Comparison of ENCODE assay signal across 8 mouse cellular contexts in genomic region chr4:130913077-130913476, GRCm38 (mm10). TPM values are rescaled to one million over a fixed set of nuclear protein-coding genes. Genes with fewer than 3 reads are reported as not detected.
DNase-seq lines count a peak whose midpoint lies in the region; ATAC-seq lines count a peak whose summit lies in the region.

Laptm5 (plus strand) TSS chr4:130913125.

- no peaks in the 10 kb centered on the region for H3K27me3 ChIP-seq in kidney, embryonic 15.5 days
- H3K27me3 ChIP-seq in embryonic facial prominence, embryonic 13.5 days = no peaks in the 10 kb centered on the region
- H3K27me3 ChIP-seq in megakaryocyte, embryonic 14.5 days (replicated peaks) = no peaks in the 10 kb centered on the region
- H3K27me3 ChIP-seq in stomach, embryonic 15.5 days (replicated peaks) = no peaks in the 10 kb centered on the region

- H3K4me3 ChIP-seq in kidney, embryonic 15.5 days (replicated peaks) = no peak within 1 kb of the TSS
- no peak within 1 kb of the TSS for H3K4me3 ChIP-seq in embryonic facial prominence, embryonic 13.5 days
- H3K4me3 ChIP-seq in megakaryocyte, embryonic 14.5 days (replicated peaks) = peak within 1 kb of the TSS; percentile 97
- H3K4me3 ChIP-seq in stomach, embryonic 15.5 days (replicated peaks) = peak within 1 kb of the TSS; percentile 8; the same call in 1 of the 2 replicates

- DNase-seq in kidney, adult 8-10 months = no peak
- peak in 1 of 2 experiments; percentile 46 for DNase-seq in heart, postnatal 36 days
- DNase-seq in left cerebral cortex, postnatal 14 days (ENCODE audit: low spot score in 2 of 2) = peak in 1 of 2 experiments; percentile 40
- DNase-seq in embryo, embryonic 10 days (ENCODE audit: low spot score) = no peak

- WGBS in kidney, embryonic 15.5 days = 62% methylated on average over 11 of the region's 11 CpGs
- 55% methylated on average over 11 of the region's 11 CpGs for WGBS in embryonic facial prominence, embryonic 13.5 days
- WGBS in stomach, embryonic 15.5 days = 52% methylated on average over 11 of the region's 11 CpGs

- intact Hi-C loops in heart, postnatal 36 days (cut with DNase I) = no loop called here
- intact Hi-C loops in left cerebral cortex, postnatal 14 days (cut with DNase I) = no loop called here

- no peak within 1 kb of the TSS for H3K27ac ChIP-seq in kidney, embryonic 15.5 days
- no peak within 1 kb of the TSS; the same call in 1 of the 2 replicates for H3K27ac ChIP-seq in embryonic facial prominence, embryonic 13.5 days
- H3K27ac ChIP-seq in stomach, embryonic 15.5 days = peak within 1 kb of the TSS; percentile 7; the same call in 1 of the 2 replicates

- ATAC-seq in kidney, embryonic 15.5 days (replicated peaks; ENCODE audit: low FRiP score) = no peak
- 0 out of 2 replicates have a peak, but pooled peaks have one; percentile 21 for ATAC-seq in embryonic facial prominence, embryonic 13.5 days (ENCODE audit: insufficient number of reproducible peaks, insufficient read depth, low FRiP score, low TSS enrichment, low read depth)
- no peak for ATAC-seq in stomach, embryonic 15.5 days (ENCODE audit: insufficient read depth, low FRiP score, low read depth)

- no peaks in the 10 kb centered on the region for H3K9me3 ChIP-seq in kidney, embryonic 15.5 days (replicated peaks)
- H3K9me3 ChIP-seq in embryonic facial prominence, embryonic 13.5 days = no peaks in the 10 kb centered on the region
- no peaks in the 10 kb centered on the region for H3K9me3 ChIP-seq in megakaryocyte, embryonic 14.5 days
- no peaks in the 10 kb centered on the region for H3K9me3 ChIP-seq in stomach, embryonic 15.5 days

- H3K36me3 ChIP-seq in kidney, embryonic 15.5 days = no peaks in the 10 kb centered on the region
- H3K36me3 ChIP-seq in embryonic facial prominence, embryonic 13.5 days = no peaks in the 10 kb centered on the region
- H3K36me3 ChIP-seq in megakaryocyte, embryonic 14.5 days (replicated peaks; ENCODE audit: low read length) = peaks cover 43% of the 10 kb centered on the region
- no peaks in the 10 kb centered on the region for H3K36me3 ChIP-seq in stomach, embryonic 15.5 days

- peaks cover 36% of the 10 kb centered on the region for H3K4me1 ChIP-seq in kidney, embryonic 15.5 days
- H3K4me1 ChIP-seq in embryonic facial prominence, embryonic 13.5 days = peaks cover 13% of the 10 kb centered on the region
- peaks cover 82% of the 10 kb centered on the region for H3K4me1 ChIP-seq in megakaryocyte, embryonic 14.5 days
- H3K4me1 ChIP-seq in stomach, embryonic 15.5 days = 0 out of 2 replicates have a peak, but pooled peaks cover 3% of the 10 kb centered on the region

- H3K9ac ChIP-seq in kidney, embryonic 15.5 days = no peak within 1 kb of the TSS
- no peak within 1 kb of the TSS for H3K9ac ChIP-seq in embryonic facial prominence, embryonic 13.5 days
- H3K9ac ChIP-seq in stomach, embryonic 15.5 days = no peak within 1 kb of the TSS

- no peak within 1 kb of the TSS for H3K4me2 ChIP-seq in kidney, embryonic 15.5 days
- no peak within 1 kb of the TSS for H3K4me2 ChIP-seq in embryonic facial prominence, embryonic 13.5 days
- H3K4me2 ChIP-seq in stomach, embryonic 15.5 days = no peak within 1 kb of the TSS

RNA-seq across cellular contexts. Expression of gene Laptm5, which starts in this region (rescaled TPM):
- polyA plus RNA-seq in kidney, embryonic 15.5 days (2015; fragmentation: Nextera tagmentation; extraction: Ambion mirVana) = 25.5 and 28.9 TPM in 2 replicates
- polyA plus RNA-seq in embryonic facial prominence, embryonic 13.5 days (2015; fragmentation: Nextera tagmentation; extraction: Ambion mirVana) = 27.9 and 28.6 TPM in 2 replicates
- total RNA-seq in heart, postnatal 36 days (2021) = 10 to 100 TPM; 20.7 to 27.1 TPM
- total RNA-seq in left cerebral cortex, postnatal 14 days (2021) = 10 to 100 TPM; 35.3 to 38.3 TPM
- polyA plus RNA-seq in megakaryocyte, embryonic 14.5 days (2012; ENCODE audit: insufficient read depth, low replicate concordance) = 2,077 and 24,581 TPM in 2 replicates
- 49.7 and 49.9 TPM in 2 replicates for polyA plus RNA-seq in stomach, embryonic 15.5 days (2015; fragmentation: Nextera tagmentation; extraction: Ambion mirVana)

Comparison
In these comparisons a context has a peak if more than half of its experiments do, and no peak if none do; other contexts are left out.
1. RNA of gene Laptm5 (polyA plus RNA-seq): 2,077 to 24,581 TPM in megakaryocyte, embryonic 14.5 days; 49.7 to 49.9 TPM in stomach, embryonic 15.5 days, 25.5 to 28.9 TPM in kidney, embryonic 15.5 days and 27.9 to 28.6 TPM in embryonic facial prominence, embryonic 13.5 days; every median in the first group is over 10 times any median in the second.
2. H3K4me3 ChIP-seq: peak in megakaryocyte, embryonic 14.5 days (single experiment) and stomach, embryonic 15.5 days (single experiment); none in kidney, embryonic 15.5 days (single experiment) and embryonic facial prominence, embryonic 13.5 days (single experiment).